Mouse (Mus musculus): ENCODE results near the gene Dlk2.

DNA sequence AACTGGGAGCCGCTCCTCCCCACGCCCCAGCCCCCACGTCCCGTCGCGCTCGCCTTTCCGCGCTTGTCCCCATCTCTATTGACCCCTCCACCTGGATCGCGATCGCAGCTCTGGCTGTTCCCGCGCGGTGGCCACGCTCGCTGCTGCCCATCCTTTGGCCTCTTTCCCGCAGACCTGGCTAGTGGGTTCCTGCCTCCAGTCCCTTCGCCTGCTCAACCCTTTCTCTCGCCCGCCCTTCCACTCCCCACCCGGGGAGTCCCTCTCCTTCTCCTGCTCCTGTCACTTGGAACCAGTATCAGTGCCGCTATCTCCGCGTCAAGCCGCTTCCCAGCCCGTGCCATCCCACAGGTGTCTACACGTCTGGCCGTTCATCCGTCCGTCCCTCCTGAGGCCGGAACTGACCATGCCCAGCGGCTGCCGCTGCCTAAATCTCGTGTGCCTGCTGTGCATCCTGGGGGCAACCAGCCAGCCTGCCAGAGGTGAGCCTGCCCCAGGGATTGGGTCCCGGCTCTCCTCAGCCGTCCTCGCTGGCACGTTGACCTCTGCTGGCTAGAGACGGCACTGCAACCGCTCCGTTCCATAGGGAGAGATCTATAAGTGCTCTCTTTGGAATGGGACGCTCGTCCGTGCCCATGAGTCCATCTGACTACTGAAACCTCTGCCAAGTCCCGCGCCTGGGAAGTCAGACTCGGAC, 1.1 kb downstream of the Dlk2 start:
- TF ChIP-seq CTCF (IDR thresholded peaks at IDR 0.05; ENCODE audit: low read depth) (peak; percentile 96), EP300 (optimal IDR thresholded peaks at IDR 0.05) (no peak)
